Mouse (Mus musculus) gastrocnemius, adult 18-20 months (tissue): ENCODE data around the gene Palld. TPM values are rescaled to one million over a fixed set of nuclear protein-coding genes. Genes with fewer than 3 reads are reported as not detected.

Source experiments
- DNase-seq: peaks from one replicate; pipeline ENCODE4 v3.0.0; 2021; ENCODE audit warnings: low spot score
- total RNA-seq, 2 experiments: library from RNA; stranded (reverse); gene quantifications; 2 replicates each; pipeline ENCODE4 v1.2.3; 2021

Palld gene
- total RNA-seq, 2 experiments from 2014 or later, result 42.0 to 57.2 TPM

DNA sequence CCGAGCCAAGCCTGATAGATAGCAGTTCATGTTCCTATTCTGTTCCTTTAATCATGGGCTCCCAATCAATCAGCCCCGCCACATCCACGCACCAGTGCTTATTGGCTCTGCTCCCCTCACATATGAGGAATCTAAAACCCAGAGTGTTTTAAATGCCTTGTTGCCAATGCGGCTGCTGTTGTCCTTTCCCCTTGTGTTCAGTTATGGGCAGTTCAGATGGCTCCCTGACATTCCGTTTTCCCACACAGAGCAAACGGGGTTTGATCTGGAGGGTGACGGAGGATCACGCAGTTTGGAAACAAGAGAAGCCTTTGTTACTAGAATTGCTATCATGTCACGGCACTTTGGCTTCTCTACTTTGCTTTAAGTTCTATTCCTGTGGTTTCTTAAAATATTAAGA is 125.9 kb downstream of the Palld start:
- DNase-seq, result no peak

DNA sequence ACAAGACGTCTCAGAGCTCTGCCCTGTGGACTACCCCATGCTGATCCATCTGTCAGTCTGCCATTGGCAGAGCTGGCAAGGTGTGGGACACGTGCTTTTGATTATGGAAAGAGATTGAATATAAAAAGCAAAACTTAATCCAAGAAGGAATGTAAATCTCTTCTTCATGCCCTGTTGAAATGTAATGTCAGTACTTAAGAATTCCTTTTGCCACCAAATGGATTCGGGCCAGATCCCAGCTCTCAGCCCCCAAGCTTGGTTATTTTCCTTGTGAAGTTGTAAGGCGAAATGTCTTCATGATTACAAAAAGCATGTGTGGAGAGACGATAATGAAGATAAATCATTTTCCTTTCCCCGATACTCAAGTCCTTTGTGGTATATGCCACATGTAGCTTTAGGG is 126.6 kb downstream of the Palld start:
- DNase-seq, result no peak

DNA sequence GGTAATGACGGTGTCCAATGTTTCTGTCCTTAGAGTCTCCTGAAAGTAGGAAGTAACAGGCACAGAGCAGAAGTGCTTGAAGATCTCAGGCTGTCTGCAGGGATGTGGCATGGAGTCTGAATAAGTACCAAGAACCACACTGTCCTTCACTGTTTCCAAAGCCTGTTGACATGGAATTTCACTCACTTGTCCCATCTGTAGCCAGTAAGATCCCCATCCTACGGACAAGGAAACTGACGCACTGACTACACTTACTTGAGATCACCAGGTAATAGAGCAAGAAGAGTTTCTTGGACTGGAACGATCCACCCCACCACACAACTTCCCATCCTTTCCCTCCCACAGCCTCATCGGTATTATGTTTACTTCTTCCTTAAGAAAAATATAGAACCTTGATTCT is 128.3 kb downstream of the Palld start:
- DNase-seq, result no peak

DNA sequence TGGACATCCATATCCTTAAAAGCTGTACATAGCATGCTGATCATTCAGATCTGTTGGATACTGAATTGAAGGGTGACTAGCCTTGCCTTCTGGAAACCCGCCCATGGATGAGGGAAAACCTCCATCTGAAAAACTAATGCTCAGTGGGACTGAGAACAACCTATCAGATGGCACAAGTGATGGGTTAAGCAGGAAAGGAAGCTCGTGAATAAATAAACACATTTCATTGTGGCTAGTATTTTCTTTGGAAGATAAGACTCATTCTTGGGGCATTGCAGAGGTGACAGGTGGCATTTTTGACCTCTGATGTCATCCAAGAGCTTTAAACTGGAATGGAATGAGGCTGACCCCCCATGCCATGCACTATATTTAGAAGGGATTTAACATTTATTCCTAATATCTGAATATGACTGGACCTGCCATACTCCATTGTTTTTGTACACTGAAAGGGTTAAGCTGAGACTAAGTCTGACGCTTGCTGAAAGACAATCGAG is 128.8 kb downstream of the Palld start:
- DNase-seq, result no peak

DNA sequence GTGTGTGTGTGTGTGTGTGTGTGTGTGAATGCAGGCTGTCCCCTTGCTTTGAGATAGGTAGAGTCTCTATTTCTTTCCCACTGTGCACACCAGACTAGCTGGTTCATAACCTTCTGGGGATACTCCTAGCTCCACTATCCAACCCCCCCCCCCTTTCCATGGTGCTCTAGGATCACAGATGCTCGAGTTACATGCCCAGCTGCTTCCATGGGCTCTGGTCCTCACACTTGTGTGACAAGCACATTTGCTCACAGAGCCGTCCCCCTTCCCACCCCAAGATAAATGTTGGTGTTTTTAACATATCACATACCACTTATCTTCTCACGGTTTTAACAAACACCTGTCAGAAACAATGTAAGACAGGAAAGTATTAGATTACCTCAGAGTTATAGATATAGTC is 131.2 kb downstream of the Palld start:
- DNase-seq, result no peak

DNA sequence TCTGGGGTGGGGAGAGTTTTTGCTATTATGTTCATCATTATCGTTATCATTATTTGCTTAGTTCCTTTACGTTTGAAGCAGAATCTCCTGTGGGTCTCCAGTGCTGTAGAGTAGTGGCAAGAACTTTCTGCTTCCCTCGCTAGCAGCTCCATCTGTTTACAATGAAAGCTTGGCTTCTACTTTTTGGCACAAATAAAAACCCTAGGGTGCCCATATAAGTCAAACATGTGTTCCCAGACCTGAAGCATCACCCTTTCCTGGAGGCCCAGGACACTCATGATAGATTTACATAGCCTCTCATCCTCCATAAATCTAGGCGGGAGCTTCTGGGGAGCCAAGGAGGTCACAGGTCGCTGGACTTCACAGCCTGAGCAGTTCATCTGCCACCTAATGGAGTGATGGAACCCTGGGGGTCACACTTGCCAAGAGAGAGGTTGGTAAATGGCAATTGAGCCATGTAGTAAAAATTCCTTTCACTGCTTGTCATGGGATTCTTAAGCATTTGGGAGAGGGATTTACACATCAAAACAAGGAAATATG is 133.1 kb downstream of the Palld start:
- DNase-seq, result no peak

DNA sequence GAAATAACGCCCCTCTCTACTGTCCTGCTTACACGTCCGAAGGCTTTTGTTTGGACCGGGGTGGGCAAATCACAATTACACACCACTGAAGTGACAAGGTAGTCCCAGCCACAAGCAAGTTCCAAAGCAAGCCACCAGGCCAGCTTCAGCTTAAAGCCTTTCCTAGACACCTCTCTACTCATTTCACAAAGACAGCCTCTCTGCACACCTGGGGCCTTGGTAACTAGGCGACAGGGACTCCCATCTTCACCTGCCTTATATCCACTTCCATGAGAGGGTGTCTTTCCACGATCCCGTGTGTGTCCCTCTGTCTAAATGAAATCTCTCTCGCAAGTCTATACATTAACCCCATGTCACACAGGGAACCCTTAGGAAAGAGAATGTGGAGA is 142.3 kb downstream of the Palld start:
- DNase-seq, result no peak

DNA sequence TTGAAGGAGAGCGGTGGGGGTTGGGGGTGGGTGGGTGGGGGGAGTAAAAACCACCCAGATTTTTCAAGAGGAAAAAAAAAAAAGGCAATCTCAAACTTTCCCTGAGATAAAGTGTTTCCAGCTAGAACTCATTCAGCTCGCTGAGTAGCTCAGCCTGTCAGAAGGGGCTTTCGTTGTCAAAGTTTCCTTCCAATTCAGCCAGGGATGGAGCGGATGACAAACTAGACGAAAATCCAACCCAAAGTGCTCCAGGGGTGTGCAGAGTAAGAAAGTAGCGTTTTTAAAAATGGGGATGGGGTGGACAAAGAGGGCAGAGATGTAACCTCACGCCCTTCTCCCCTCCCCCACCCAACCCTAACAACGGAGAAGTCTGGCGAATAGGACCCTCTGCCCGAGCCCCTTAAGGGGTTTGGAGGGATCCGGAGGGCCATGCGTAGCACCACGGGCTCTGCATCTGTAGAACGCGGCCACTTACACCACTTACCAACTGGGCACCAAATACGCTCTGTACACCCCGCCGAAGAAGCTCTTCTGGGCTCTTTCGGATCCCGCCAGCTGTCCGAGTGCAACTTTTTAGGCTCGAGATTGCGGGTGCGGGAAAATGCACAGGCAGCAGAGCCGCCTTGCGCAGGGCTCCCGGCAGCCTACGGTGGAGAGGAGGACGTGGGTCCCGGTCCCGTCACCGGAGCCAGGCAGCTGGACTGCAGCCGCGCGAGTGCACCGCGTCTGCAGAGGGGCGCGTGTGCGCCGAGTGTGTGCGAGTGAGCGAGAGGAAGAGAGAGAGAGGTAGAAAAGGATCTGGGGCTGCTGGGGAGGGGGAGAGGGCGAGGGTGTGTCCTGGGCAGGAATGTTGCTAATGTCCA is 142.9 kb downstream of the Palld start:
- no peak for DNase-seq

DNA sequence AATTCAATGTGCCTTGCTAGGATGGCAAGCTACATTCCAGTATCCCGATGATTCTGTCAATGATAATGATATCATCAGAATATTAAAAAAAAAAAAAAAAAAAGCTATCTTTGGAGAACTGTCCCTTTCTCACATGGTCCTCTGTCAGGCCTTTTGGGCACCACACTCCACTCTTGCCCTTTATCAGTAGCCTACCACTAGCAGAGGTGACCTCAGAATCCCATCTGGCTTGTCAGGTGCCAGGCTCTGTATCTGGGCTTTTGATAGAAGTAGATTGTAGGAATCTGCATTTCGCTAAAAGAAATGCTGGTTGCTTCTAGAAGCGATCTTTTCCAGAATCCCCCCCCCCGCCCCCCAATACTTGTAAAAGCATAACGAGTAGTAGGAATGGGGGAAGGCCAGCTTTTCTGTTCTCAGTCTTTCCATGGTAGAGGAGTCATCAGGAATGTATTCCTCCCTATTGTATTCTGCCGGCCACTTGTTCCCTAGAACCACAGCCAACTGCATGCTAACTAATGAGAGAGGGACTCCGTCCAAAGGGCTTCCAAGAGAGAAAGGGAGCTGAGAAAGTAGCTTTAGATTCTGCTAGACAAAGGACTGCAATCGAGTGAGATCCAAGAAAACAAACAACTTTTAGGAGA is 143.7 kb downstream of the Palld start:
- DNase-seq, result no peak

DNA sequence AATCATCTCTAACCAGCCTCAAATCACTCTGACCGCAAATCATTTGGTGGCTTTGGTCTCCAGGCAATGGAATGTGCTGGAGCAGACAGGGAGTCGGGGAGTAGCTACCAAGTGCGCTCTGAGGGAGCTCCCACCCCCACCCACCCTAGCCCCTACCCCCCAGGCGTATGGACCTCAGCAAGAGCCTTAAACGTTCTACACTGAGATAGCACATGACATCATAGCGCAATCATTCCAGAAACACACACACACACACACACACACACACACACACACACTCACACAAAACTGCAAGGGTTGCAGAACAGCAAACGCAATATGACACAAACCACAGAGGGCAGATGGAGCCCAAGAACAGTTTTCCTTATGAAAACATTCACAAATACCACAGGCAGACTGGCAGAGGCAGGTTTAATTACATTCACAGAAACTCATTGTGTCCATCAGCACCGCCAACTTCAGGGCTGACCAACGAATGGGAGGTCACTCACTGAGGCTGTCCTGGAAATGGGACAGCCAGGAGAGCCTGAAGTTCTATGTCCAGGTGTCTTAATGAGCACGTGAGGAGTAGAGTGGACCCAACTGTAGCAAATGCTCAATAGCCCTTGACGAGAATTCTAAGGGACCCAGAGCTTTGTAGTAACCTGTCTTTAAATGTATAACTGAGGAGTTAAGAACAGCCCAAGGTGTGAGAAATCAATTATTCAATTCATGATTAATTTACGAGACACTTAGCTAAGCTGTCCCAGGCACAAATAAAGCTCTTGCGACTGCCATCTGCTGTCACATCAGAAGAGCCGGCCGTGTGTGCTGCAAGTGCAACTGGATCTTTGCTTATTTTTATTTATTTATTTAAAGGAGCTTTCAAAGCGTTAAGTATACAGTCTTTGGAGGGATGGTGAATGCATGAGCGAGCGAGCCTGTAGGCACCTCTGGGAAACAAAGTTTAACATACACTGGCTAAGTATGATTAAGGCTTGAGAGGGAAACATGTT is 145.2 kb downstream of the Palld start:
- no peak for DNase-seq

DNA sequence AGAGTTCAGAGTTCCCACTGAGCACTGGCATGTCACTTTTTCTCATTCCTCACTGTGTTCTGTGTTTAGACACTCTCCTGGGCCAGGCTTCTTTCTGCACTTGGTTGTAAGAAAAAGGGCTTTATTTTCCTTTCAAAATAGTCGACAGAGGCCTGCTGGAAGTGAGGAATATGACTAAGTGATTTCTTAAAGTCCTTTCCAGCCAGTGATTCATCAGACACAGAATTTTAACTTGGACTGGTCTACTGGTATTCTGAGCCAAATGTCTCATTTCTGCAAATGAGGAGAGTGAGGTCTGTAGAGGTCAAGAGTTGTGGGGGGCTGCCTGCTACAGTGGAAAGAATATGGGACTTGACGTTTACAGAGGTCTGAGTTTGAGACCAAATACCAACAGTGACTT is 147.3 kb downstream of the Palld start:
- no peak for DNase-seq

DNA sequence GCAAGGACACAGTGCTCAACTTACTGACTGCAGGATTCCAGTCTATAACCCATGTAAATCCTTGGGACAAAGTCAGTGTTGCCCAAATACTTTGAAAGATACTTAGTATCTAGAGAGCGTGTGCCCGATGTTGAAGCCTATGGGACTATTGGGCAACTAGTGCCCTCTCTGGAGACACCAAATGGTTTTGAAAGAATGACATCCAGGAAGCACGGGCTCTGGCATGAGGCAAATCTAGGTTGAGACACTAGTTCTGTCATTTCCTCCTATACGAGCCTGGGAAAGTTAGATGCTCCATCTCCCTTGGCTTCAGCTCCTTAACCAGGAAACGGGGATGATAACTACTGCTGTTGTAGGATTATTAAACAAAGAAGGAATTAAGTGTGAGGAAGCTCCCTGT is 155.4 kb downstream of the Palld start:
- no peak for DNase-seq

DNA sequence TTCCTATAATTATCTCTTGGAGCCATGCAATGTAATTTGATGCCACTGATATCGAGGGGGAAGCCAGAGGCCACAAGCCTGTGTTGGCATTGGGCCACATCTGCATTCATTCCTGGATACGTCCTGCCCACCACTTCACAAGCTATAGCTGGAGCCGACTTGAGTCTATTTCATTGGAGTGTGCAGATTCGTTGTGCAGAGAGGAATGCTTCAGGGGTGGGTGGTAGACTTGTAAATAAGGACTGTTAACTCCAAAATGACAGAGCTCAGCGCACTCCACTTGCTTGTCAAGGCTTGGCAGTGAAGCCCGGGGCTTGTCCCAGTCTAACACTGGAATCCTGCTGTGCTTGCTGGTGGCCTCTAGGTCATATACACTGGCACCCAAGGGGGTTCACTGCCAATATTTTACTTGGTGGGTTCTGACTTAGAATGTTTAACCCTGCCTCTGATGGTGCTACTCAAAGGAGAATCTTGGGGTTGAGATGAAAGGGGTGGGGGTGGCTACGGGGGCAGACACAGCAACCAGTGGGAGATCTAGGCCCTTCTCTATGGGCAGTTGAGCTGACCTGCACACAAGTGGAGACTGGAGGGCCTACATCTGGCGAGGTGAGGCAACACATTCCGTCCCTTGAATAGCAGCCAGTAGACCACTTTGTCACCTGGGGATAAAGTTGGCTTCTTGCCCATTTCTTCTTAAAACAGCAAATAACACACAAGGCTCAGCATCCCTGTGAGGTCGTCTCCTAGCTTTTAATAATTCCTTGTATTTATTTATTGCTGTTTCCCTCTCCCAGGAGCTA is 157.1 kb downstream of the Palld start:
- peak; percentile 15 for DNase-seq

DNA sequence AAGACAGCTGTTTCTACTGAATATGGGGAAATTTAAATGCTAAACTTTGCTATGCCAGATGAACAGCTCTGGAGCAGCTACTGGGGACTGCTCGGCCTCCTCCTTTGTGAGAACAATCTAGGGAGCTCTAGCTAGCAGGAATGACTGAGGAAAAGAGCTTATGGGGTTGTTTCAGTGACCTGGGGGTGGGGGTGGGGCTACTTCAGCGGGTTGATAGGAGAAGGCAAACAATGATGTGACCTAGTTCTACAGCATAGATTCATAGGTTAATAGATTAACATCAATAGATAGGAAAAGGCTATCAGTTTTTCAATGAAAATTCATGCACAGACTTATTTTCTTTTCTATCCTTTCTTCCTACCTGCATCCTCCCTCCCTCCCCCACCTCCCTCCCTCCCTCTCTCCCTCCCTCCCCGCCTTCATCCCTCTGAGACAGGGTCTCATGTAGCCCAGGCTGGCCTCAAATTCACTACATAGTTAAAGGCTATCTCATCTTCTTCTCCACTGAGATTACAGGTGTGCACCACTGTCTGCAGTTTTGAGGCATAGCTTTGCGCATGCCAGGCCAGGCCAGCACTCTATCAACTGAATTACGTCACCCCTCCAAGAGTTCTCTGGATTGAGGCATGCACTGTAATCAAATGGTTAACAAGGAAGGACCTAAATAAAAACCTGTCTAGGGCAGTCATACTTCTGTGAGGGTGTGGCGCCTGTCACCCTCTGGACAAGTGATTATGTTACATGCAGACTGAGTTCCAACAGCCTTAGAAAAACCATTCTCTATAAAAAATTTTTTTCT is 158.5 kb downstream of the Palld start:
- DNase-seq, result no peak

DNA sequence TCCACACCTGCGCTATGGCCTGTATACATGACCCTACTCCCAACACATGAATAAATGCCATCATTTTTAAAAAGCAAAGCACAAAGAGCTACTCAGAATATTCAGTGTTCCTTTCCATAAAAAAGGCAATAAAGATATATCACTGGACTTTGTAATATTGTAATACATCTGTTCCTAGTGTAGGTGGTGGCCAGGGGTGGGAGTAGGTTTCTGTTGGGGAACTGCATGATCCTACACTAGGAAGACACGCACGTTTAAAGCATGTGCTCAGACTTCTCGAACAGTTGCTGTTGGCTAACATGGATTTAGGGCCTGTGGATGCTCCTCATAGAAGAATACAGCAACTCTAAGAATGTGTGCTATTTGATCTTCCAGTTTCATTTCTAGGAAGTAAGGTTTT is 165.0 kb downstream of the Palld start:
- no peak for DNase-seq

DNA sequence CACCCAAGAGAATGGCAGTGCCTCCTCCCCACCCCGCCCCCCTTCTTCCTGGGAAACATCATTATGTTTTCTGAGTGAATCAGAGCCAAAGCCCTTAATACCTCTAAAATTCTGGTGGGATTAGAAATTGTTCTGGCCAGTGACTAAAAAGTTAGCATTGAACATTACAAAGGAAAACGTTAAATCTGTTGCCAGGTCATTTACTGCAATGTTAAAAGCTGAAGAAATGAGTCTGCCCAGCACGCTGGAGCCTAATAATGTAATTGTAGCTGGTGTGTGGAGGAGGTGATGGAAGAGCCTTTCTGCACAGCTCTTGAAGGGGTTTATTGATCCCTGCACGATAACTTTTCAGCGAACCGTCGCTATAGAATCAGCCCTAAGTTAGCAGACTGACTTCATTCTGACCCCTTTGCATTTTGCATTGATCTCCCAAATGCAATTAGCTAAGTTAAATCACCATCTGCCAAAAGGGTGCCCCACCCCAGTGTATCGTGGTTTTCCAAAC is 165.7 kb downstream of the Palld start:
- DNase-seq, result no peak

DNA sequence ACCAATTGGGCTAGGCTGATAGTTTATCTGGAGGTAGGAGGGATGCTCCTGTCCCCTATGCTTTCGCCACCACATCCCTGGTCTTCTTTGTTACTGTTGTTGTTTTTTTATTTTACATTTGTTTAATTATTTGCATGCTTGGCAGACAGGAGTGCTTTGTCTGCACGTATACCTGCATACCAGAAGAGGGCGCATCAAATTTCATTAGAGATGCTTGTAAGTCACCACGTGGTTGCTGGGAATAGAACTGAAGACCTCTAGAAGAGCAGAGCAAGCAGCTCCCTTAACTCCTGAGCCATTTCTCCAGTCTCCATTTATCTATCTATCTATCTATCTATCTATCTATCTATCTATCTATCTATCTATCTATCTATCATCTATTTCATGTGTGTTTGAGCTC is 166.4 kb downstream of the Palld start:
- DNase-seq, result no peak

DNA sequence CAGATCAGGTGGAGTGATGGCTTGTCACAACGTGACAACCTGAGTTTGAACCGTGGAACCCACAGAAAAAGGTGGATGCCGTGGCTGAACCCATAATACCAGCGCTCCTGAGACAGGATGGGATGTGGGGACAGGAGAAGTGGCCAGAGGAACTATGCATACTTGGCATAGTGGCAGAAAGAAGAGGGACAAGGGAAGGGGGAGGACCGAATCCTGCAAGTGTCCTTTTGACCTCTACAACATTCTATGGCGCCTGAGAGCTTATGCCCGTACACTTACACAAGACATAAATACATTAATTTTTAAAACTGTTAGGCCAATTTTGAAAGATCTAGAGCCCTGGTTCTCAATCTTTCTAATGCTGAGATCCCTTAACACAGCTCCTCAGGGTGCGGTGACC is 168.3 kb downstream of the Palld start:
- no peak for DNase-seq

DNA sequence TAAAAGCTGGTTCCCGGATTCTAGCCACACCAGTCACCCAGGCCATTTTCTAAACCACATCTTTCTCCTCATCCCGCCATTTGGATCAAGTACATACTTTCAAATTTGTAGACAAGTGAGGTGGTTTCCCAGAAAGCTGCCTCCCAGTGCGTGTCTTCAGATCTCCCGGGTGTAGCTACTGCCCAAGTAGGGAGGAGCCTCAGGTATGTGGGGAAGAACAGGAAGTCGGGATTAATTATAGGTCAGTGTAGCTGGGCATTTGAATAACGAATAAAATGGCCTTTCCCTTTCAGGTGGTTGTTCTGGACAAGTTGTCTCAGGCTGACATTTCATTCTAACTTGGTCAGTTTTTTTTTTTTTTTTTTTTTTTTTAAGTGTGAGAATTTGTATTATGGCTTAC is 170.3 kb downstream of the Palld start:
- no peak for DNase-seq
